Mouse (Mus musculus) left cerebral cortex, postnatal 10 days (tissue): ENCODE data around the gene Gsc2. TPM values are rescaled to one million over a fixed set of nuclear protein-coding genes. Genes with fewer than 3 reads are reported as not detected.

ENCODE experiments used
- DNase-seq, 2 experiments: peaks; one replicate each; pipeline ENCODE4 v3.0.0; 2021 to 2022; ENCODE audit warnings: low spot score in 2 of 2, mixed read lengths in 1 of 2; ENCODE audit errors: extremely low spot score in 1 of 2
- intact Hi-C: fragments of 180-260 bp; cut with DNase I; formaldehyde crosslinking; loops from one replicate; pipeline ENCODE4 v1.15.1; 2025
- total RNA-seq, 2 experiments: library from RNA; stranded (reverse); gene quantifications; 2 replicates each; pipeline ENCODE4 v1.2.3; 2021

Gsc2 gene
- total RNA-seq, 2 experiments from 2014 or later: not detected

DNA sequence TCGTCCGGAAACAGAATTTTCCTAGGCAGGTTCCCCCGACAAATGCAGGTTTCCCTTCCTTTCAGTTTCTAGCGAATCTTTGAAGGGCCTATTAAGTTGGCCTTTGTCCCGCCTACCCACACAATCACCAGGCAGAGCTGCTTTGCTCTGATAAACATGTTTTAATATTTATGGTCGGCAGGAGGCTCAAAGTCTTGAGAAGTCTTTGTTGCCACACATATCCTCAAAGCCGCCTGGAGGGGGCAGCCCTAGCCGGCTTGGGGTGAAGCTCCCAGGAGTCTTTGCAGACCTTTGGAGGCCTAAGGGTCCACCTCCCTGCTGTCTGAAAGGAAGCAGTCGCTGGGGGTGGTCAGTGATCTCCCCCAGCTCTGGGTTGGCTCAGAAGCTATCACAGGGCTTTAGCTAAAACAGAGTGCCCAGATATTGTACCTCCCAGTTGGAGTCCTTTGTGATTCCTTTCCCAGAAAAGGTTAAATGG, 13.8 kb upstream of the Gsc2 start:
- peak; percentile 56 to 91 for DNase-seq
- intact Hi-C loops: loop anchor here (5.0 to 10.0 kb wide), 2 partner anchors 119 to 286 kb away; partner anchors contain the start of gene Ccdc188

- DNase-seq: peak; percentile 81 to 88
- intact Hi-C loops: loop anchor here (5.0 to 10.0 kb wide), 2 partner anchors 119 to 287 kb away; partner anchors contain the start of gene Ccdc188
These were observed 13.3 kb upstream of the Gsc2 start, which contains the start of gene Slc25a1 for GRCm38 (mm10) chr16:17928087-17928580. Gene Slc25a1 (minus strand): TSS chr16:17928219.

GRCm38 (mm10) chr16:17927351-17928082, 12.7 kb upstream of the Gsc2 start:
- intact Hi-C loops: loop anchor here (5.0 to 10.0 kb wide), 2 partner anchors 120 to 287 kb away; partner anchors contain the start of gene Ccdc188
- peak in 1 of 2 experiments; percentile 74 for DNase-seq

- intact Hi-C loops: loop anchor here (10.0 kb wide), 1 partner anchor 293 kb away; the partner anchor contains the start of gene Ccdc188
These were observed 7.3 kb upstream of the Gsc2 start for GRCm38 (mm10) chr16:17922163-17922538.

DNA sequence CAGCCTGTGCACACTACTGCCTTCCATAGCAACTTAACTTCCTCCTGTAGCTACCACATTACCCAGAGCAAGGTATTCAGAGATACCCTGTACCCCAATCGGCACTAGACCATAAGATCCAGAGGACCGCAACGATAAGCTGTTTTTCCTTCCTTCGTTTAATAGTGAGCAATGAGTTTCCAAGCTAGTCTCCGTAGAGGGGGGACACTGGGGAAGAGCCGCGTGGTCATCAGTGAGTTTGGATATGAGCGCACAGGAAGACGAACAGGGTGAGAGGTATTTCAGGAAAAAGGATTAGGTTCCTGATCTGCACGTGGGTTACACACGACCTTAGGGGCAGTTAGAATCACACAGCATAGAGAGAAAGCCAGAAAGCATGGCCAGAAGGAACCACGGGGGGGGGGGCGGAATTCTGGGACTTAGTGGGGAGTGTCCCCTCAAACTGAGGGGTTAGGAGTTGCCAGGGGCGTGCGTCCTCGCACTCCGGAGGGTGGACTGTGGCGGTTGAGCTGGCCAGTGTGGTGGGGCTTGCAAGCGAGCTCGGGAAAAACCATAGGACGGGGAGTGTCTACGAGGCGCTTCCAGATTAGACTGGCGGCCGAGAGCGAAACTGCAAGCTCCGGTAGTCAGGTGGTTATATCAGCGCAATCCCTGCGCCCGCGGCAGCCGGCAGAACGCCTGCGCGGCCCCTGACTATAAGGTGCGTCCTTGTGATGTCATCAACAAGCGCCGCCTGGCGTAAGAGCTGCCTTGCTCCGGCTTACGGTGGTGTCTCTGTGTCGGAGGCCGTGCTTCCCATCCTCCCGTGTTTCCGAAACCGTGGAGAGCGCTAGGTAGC, 6.7 kb upstream of the Gsc2 start:
- peak; percentile 97 to 98 for DNase-seq
- intact Hi-C loops: loop anchor here (10.0 kb wide), 1 partner anchor 293 kb away; the partner anchor contains the start of gene Ccdc188

More at GRCm38 (mm10) chr16:17922163-17922538, 7.3 kb upstream of the Gsc2 start:
- DNase-seq: peak in 1 of 2 experiments; percentile 63

DNA sequence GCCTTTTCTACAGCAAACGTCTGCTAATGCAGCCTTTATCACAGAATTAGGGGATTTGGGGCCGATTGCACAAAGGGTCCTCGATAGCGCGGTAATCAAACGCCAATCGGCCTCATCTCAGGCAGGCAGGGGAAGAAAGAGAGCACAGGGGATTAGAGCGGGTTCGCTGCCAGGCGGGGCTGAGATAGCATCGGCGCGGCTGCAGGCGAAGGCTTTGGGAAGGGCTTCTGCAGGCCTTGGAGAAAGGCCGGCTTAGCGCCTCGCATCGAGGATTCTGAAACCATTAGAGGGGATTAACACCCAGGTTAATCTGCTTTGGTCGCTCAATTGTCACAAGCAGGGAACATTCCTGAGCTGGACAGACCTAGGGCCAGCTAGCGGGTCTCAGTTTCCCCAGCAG, 5.7 kb upstream of the Gsc2 start:
- no peak for DNase-seq
- intact Hi-C loops: loop anchor here (10.0 kb wide), 1 partner anchor 294 kb away; the partner anchor contains the start of gene Ccdc188

DNA sequence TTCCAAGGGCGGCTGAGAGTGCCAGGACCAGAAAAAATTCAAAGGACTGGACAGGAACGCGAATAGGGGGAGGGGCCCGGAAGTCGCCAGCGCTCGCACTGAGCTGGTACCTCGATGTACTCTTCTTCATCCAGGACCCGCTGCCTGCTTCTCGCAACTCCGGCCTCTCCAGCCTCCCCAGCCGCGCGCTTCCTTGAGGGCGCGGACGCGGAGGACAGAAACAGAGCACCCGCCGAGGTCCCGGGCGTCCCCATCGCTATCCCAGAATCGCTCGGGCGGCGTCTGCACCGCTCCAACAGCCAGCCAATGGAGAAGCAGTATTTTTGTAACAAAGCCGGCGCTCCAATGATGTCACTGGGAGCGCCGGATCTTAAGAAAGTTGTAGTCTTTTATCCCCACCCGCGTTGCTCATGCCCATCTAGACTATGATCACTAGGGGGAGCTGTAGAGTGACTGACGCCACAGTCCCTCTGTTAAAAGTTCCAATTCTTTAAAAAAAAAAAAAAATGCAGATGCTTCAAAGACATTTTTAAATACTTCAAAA, 3.7 kb downstream of the Gsc2 start, which contains the start of gene Ess2:
Ess2 (minus strand) TSS at position 297 of the 544 bp plus-strand sequence.
- intact Hi-C loops: no loop called here
- DNase-seq: peak; percentile 92 to 93

GRCm38 (mm10) chr16:17898462-17898861, 16.4 kb downstream of the Gsc2 start, which contains the start of the genes Dgcr2 and Tssk2:
Gene Dgcr2 (minus strand): TSS chr16:17898562.
Gene Tssk2 (plus strand): TSS chr16:17898637.
- DNase-seq: peak in 1 of 2 experiments; percentile 25
- intact Hi-C loops: no loop called here

DNA sequence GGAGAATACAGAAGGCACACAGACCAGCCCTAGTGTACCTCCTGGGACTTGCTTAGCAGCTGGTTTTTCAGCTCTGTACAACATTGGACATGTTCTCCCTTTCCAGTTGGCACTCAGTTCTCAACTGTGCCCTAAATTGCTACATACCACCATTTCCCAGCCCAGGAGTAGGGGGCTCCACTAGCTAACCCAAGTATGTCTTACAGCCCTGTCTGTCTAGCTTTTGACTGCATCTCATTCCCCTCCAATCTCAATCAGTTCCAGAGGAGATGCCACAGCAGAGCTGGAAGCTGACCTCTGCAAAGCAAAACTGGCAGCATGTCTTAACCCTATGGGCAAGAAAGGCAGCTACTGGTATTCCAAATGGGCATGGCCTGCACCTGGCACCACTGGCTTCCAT, 18.8 kb downstream of the Gsc2 start:
- intact Hi-C loops: no loop called here
- DNase-seq: no peak

- intact Hi-C loops: no loop called here
- DNase-seq: no peak
These were observed 20.9 kb downstream of the Gsc2 start, which contains the start of gene Tssk1 for GRCm38 (mm10) chr16:17893923-17894322. Gene Tssk1 (plus strand): TSS chr16:17894223.

DNA sequence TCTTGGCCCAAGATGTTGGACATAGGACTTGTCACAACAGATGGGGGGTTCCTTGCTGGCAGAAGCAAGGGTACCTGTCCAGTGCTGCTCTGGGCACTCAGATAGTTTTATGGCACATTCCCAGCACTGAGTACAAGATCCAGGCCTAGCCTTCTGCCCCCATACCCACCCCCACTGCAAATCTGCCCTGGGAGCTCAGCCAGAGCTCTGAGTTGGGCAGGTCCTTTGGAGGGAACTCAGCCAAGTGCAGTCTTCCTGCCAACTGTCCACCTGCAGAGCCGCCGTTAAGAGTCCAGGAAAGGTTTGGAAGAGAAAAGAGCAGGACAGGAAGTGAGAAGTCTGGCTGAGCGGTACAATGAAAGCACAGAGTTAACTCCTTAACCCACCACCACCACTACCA, 22.3 kb downstream of the Gsc2 start:
- DNase-seq: no peak
- intact Hi-C loops: no loop called here

GRCm38 (mm10) chr16:17891567-17891959, 23.3 kb downstream of the Gsc2 start, which contains the start of gene Gm20518:
Gene Gm20518 (minus strand): TSS chr16:17891671.
- peak; percentile 99 to 100 for DNase-seq
- intact Hi-C loops: no loop called here

- intact Hi-C loops: no loop called here
- peak; percentile 42 to 85 for DNase-seq
These were observed 23.8 kb downstream of the Gsc2 start for GRCm38 (mm10) chr16:17890917-17891566.

DNA sequence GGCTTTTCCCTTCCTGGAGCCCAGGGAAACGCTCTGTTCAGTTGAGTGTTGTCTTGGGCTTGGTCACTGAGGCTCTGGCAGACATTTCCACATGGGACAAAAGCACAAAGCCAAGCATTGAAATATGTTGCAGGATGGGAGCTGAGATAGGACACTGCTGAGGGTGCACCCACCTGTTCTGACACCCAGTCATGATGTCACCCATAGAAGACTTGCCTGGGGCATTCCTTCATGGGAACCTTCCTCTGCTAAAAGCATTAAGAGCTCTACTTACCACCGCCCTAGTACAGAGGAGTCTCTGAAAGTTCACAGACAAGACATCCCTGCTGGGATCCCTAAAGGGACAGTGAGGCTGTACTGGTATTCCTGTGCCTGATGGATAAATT, 24.5 kb downstream of the Gsc2 start:
- DNase-seq: no peak
- intact Hi-C loops: no loop called here

DNA sequence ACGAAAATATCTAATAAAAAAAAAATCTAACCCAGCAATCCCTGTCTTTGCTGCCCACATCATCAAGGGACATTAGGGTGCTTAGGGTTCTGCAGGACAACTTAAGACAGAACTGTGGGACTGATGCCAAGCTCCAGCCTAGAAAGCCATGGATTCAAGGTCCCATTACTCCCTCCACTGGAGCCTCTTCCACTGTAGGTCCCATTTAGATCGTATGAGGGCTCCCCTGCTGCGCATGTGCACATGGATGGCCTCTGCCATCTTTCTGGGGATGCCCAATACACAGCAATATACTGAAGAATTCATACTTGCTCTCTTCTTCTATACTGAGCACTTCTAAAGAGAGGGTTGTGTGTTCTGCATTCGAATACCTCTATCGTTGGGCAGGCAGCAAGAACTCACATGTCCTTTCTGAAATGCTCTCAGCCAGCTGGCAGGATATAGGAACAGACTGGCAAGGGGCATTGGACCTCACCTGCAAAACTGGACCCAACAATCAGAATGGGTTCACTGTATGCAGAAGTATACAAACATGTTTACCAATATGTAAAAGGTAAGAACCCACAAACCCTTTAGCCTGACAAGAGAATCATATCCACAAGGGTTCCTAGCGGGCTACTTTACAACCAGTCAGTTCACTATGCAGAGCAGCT, 25.0 kb downstream of the Gsc2 start:
- intact Hi-C loops: no loop called here
- no peak for DNase-seq

GRCm38 (mm10) chr16:17884116-17884515, 30.7 kb downstream of the Gsc2 start:
- intact Hi-C loops: no loop called here
- peak in 1 of 2 experiments; percentile 9 for DNase-seq

DNA sequence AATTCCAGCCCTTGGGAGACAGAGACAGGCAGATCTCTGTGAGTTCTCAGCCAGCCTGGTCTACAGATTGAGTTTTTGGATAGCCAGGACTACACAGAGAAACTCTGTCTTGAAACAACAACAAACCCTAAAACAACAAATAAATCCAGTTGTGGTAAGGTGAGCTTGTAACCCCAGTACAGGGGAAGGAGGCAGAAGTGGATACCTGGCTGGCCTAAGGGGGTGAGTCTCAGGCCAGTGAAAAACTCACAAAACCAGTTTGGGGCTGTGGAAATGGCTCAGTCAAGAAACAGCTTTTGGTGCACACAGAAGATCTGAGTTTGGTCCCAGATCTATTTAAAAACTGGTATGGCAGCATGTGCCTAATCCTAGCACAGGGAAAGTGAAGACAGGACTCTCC, 32.7 kb downstream of the Gsc2 start:
- intact Hi-C loops: no loop called here
- peak in 1 of 2 experiments; percentile 2 for DNase-seq
